Mouse (Mus musculus) hindbrain, postnatal 0 days (tissue): ENCODE results near the gene Panx3. TPM values are rescaled to one million over a fixed set of nuclear protein-coding genes. Genes with fewer than 3 reads are reported as not detected.

Source experiments
- ATAC-seq: fragments of 200-750 bp; cut with Nextera tagmentation; 2 replicates; pipeline ENCODE4 v1.8.0; 2017; ENCODE audit warnings: mild to moderate bottlenecking, moderate TSS enrichment, moderate library complexity
- DNase-seq: peaks from one replicate; pipeline ENCODE4 v3.0.0-alpha.2; 2015; ENCODE audit warnings: low spot score
- H3K27ac ChIP-seq: fragments of 300-500 bp; sonication (generic); 2 replicates; pipeline ENCODE4 v1.5.1; 2014; ENCODE audit warnings: mild to moderate bottlenecking
- H3K27me3 ChIP-seq: fragments of 300-500 bp; sonication (generic); 2 replicates; pipeline ENCODE4 v1.6.1; 2014; ENCODE audit warnings: low read length, mixed read lengths; ENCODE audit not compliant: insufficient read depth
- H3K36me3 ChIP-seq: fragments of 300-500 bp; sonication (generic); 2 replicates; pipeline ENCODE4 v1.6.1; 2014; ENCODE audit warnings: low read length, mixed read lengths; ENCODE audit not compliant: insufficient read depth
- H3K4me1 ChIP-seq: fragments of 300-500 bp; sonication (generic); 2 replicates; pipeline ENCODE4 v1.6.1; 2014; ENCODE audit warnings: antibody characterized with exemption, low read length, mixed read lengths; ENCODE audit not compliant: insufficient read depth
- H3K4me2 ChIP-seq: fragments of 300-500 bp; sonication (generic); 2 replicates; pipeline ENCODE4 v1.6.1; 2014; ENCODE audit warnings: low read depth, mild to moderate bottlenecking, low read length, moderate library complexity, mixed read lengths
- H3K4me3 ChIP-seq: fragments of 300-500 bp; sonication (generic); 2 replicates; pipeline ENCODE4 v1.5.1; 2014; ENCODE audit warnings: low read length
- H3K9ac ChIP-seq: fragments of 300-500 bp; sonication (generic); replicated peaks from 2 replicates; pipeline ENCODE4 v1.6.1; 2014; ENCODE audit warnings: mild to moderate bottlenecking, low read length, moderate library complexity, mixed read lengths
- H3K9me3 ChIP-seq: fragments of 300-500 bp; sonication (generic); 2 replicates; pipeline ENCODE4 v1.6.1; 2016; ENCODE audit warnings: low read length, mixed read lengths
- CTCF ChIP-seq: IDR thresholded peaks from 2 replicates; pipeline ENCODE4 v1.5.1; 2016; ENCODE audit warnings: antibody characterized with exemption, control low read depth, low read depth
- WGBS: fragments of 180-500 bp; shearing (Covaris S2); extraction: QIAGEN DNeasy Blood & Tissue Kit; methylation state at CpG from one replicate; pipeline ENCODE4 v1.1.7; 2014; 5-methylcytosine and 5-hydroxymethylcytosine counted together
- polyA plus RNA-seq: library from polyadenylated mRNA; unstranded; fragments of >200 nt; fragmentation: Nextera tagmentation; extraction: Ambion mirVana; gene quantifications from 2 replicates; pipeline ENCODE4 v1.2.1, GENCODE M21; 2015
- total RNA-seq: library from RNA; depleted of rRNA; stranded (reverse); fragments of >200 nt; gene quantifications from 2 replicates; pipeline ENCODE4 v1.2.3, GENCODE M21; 2014; rRNA removed

The Panx3 gene
- total and polyA plus RNA-seq, 2 experiments from 2014 or later: 0.10 TPM; not detected in 1

DNA sequence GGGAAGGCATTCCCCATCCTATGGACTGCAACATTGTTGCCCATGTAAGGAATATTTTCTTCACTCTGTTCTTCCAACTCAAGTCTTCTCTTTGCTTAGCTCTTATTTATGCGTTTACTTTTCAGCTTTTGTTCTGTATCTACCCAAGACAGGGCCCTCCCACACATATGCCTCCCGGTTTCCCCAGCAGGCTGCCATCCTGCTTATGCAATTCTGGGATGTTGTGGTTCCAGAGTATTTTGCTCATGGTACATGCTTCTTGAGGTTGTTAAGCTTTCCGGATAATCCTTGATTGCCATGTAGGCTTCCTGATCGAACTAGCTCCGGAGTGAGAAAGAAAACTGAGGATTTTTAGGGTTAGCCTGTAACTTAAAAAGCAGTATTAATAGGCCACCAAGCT, 53.8 kb downstream of the Panx3 start:
- Histone ChIP-seq H3K4me1 (0 out of 2 replicates have a peak, but pooled peaks cover 4% of the 10 kb centered on the region), H3K36me3 (no peaks in the 10 kb centered on the region), H3K4me3 (no peak overlapping the region), H3K9me3 (no peaks in the 10 kb centered on the region), H3K27me3 (no peaks in the 10 kb centered on the region), H3K9ac (no peak overlapping the region), H3K27ac (no peak overlapping the region), H3K4me2 (no peak overlapping the region)
- ATAC-seq (no peak), DNase-seq (no peak)
- 69% methylated on average over 5 of the region's 5 CpGs for WGBS
- TF ChIP-seq CTCF: no peak

DNA sequence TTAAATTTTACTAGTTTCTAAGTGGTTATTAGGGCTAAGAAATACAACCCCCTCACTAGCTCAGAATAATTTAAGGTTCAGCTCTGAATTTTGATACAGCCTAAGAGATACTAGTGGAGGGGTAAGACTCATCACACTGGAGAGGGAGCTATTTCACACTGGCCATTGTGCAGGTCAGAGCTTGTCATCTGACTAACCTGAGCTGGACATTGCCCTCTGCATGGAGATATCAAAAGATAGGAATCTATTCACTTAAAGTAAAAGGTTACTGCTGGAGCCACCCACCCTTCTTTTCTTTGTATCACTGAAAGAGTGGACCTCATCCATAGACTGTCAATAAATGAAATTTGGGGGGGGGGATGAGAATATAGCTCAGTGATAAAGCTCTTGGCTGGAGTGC, 54.7 kb downstream of the Panx3 start:
- Histone ChIP-seq H3K4me2 (peak overlapping the region; percentile 82), H3K4me1 (0 out of 2 replicates have a peak, but pooled peaks cover 4% of the 10 kb centered on the region), H3K9me3 (no peaks in the 10 kb centered on the region), H3K4me3 (peak overlapping the region; percentile 67), H3K9ac (no peak overlapping the region; the same call in 1 of the 2 replicates), H3K27ac (peak overlapping the region; percentile 86; the same call in 1 of the 2 replicates), H3K27me3 (no peaks in the 10 kb centered on the region), H3K36me3 (no peaks in the 10 kb centered on the region)
- ATAC-seq: peak; percentile 15; the same call in 1 of the 2 replicates
- DNase-seq: no peak
- TF ChIP-seq CTCF: no peak

DNA sequence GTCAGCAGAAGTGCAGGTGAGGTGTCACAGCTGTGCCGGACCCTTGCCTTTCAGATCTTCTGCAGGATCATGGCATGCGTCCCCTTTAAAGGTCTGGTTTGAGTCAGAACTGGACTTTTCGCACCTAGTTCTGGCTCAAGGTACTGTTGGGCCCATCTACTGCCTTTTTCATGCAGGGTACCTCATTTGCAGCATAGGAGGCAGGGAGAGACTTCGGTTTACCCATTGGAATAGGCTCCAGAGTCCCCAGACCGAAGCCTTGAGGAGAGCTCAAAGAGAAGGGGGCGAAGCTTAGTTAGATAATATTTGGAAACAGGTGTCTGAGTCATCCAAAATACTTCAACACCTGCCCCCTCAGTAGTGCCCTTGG, 55.1 kb downstream of the Panx3 start:
- Histone ChIP-seq H3K27me3 (no peaks in the 10 kb centered on the region), H3K4me3 (peak overlapping the region; percentile 67), H3K4me2 (peak overlapping the region; percentile 82), H3K9me3 (no peaks in the 10 kb centered on the region), H3K9ac (peak overlapping the region; percentile 85), H3K27ac (peak overlapping the region; percentile 86; the same call in 1 of the 2 replicates), H3K36me3 (no peaks in the 10 kb centered on the region), H3K4me1 (0 out of 2 replicates have a peak, but pooled peaks cover 4% of the 10 kb centered on the region)
- no peak for TF ChIP-seq CTCF
- ATAC-seq (no peak), DNase-seq (no peak)
- 17% methylated on average over 6 of the region's 6 CpGs for WGBS

DNA sequence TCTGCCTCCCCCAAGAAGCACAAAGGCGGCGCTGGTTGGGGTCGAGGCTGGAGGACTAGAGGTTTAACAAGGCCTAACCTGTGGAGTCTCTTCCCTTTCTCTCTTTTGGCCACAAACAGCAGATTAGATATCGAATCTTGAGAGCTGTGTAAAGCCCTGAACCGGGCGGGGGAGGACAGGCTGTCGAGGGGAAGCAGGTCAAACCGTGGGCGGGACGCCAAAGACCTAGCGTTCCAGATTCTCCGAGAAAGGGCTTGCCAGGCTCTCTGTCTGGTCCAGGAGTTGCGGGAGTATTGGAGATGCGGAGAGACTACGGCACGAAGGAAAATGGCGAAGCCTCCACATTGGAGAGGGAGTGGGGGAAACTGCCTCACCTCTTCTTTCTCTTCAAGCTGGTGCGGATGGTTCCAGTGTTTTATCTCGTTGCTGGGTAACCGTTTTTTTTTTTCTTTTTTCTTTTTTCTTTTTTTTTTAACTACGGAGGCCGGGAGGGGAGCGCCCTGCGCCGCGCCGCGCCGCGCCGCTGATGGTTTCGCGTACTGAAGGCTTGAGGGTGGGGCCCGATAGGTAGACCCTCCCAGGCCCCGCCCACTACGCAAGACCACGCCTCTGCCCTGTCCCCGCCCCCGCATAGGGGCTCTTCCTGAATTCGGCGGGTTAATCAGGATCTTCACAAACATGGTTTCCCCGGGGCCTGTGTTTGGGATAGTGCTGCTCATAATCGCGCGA, 55.7 kb downstream of the Panx3 start, which contains the start of gene Spa17:
Gene Spa17 (minus strand): TSS at position 541 of the 729 bp plus-strand sequence.
- under 1% methylated on average over 45 of the region's 45 CpGs for WGBS
- no peaks in the 10 kb centered on the region for H3K36me3 ChIP-seq
- DNase-seq (peak; percentile 95), ATAC-seq (peak; percentile 96)
- peak within 1 kb of the TSS; percentile 85 for H3K9ac ChIP-seq
- H3K27me3 ChIP-seq: no peaks in the 10 kb centered on the region
- peak within 1 kb of the TSS; percentile 82 for H3K4me2 ChIP-seq
- peak within 1 kb of the TSS; percentile 67 for H3K4me3 ChIP-seq
- no peaks in the 10 kb centered on the region for H3K9me3 ChIP-seq
- peak within 1 kb of the TSS; percentile 86 for H3K27ac ChIP-seq
- H3K4me1 ChIP-seq: 0 out of 2 replicates have a peak, but pooled peaks cover 4% of the 10 kb centered on the region
- no peak for TF ChIP-seq CTCF

Other genes starting within 250 kb of the Panx3 start
- 2.0 and 2.8 TPM in 2 replicates for gene Robo3, start 236.0 kb downstream of the Panx3 start, total RNA-seq
- gene Robo3, start 236.0 kb downstream of the Panx3 start, polyA plus RNA-seq: 1.5 and 1.6 TPM in 2 replicates
- 20.0 and 34.0 TPM in 2 replicates for gene Msantd2, start 179.9 kb downstream of the Panx3 start, total RNA-seq
- gene Msantd2, start 179.9 kb downstream of the Panx3 start, polyA plus RNA-seq: 16.1 and 17.8 TPM in 2 replicates
- gene Esam, start 141.2 kb downstream of the Panx3 start, total RNA-seq: 34.2 and 43.7 TPM in 2 replicates
- gene Esam, start 141.2 kb downstream of the Panx3 start, polyA plus RNA-seq: 36.1 and 37.9 TPM in 2 replicates
- gene Vsig2, start 130.0 kb downstream of the Panx3 start, total RNA-seq: 3.0 and 3.9 TPM in 2 replicates
- 1.3 and 1.6 TPM in 2 replicates for gene Vsig2, start 130.0 kb downstream of the Panx3 start, polyA plus RNA-seq
- gene Nrgn, start 116.3 kb downstream of the Panx3 start, total RNA-seq: 6.0 and 8.3 TPM in 2 replicates
- 11.9 and 15.4 TPM in 2 replicates for gene Nrgn, start 116.3 kb downstream of the Panx3 start, polyA plus RNA-seq
- gene Siae, start 113.5 kb downstream of the Panx3 start, total RNA-seq: 9.7 and 18.7 TPM in 2 replicates
- gene Siae, start 113.5 kb downstream of the Panx3 start, polyA plus RNA-seq: 12.5 and 15.5 TPM in 2 replicates
- gene Spa17, start 55.5 kb downstream of the Panx3 start, total RNA-seq: 4.2 TPM in 1 of 2 replicates, not detected in the other
- 11.6 and 13.9 TPM in 2 replicates for gene Spa17, start 55.5 kb downstream of the Panx3 start, polyA plus RNA-seq
- gene Tbrg1, start 11.9 kb downstream of the Panx3 start, total RNA-seq: 44.5 and 45.6 TPM in 2 replicates
- 82.9 and 87.7 TPM in 2 replicates for gene Tbrg1, start 11.9 kb downstream of the Panx3 start, polyA plus RNA-seq
- not detected in 2 replicates for gene Olfr160, start 47.0 kb upstream of the Panx3 start, total RNA-seq
- not detected in 2 replicates for gene Olfr160, start 47.0 kb upstream of the Panx3 start, polyA plus RNA-seq
- 0.58 TPM in 1 of 2 replicates, not detected in the other for gene Olfr874, start 75.9 kb upstream of the Panx3 start, total RNA-seq
- not detected in 2 replicates for gene Olfr874, start 75.9 kb upstream of the Panx3 start, polyA plus RNA-seq
- gene Olfr875, start 102.6 kb upstream of the Panx3 start, total RNA-seq: not detected in 2 replicates
- gene Olfr875, start 102.6 kb upstream of the Panx3 start, polyA plus RNA-seq: not detected in 2 replicates
- not detected in 2 replicates for gene Olfr876, start 133.8 kb upstream of the Panx3 start, total RNA-seq
- gene Olfr876, start 133.8 kb upstream of the Panx3 start, polyA plus RNA-seq: not detected in 2 replicates
- not detected in 2 replicates for gene Olfr877, start 185.0 kb upstream of the Panx3 start, total RNA-seq
- not detected in 2 replicates for gene Olfr877, start 185.0 kb upstream of the Panx3 start, polyA plus RNA-seq
- gene Olfr145, start 227.5 kb upstream of the Panx3 start, total RNA-seq: not detected in 2 replicates
- gene Olfr145, start 227.5 kb upstream of the Panx3 start, polyA plus RNA-seq: not detected in 2 replicates
- gene Olfr878, start 248.6 kb upstream of the Panx3 start, total RNA-seq: not detected in 2 replicates
- not detected in 2 replicates for gene Olfr878, start 248.6 kb upstream of the Panx3 start, polyA plus RNA-seq